Mouse (Mus musculus): ENCODE measurements around the gene Dock7. TPM values are rescaled to one million over a fixed set of nuclear protein-coding genes. Genes with fewer than 3 reads are reported as not detected.

The Dock7 gene
- total RNA-seq, 2 experiments from 2014 or later = 30.6 to 37.8 TPM

DNA sequence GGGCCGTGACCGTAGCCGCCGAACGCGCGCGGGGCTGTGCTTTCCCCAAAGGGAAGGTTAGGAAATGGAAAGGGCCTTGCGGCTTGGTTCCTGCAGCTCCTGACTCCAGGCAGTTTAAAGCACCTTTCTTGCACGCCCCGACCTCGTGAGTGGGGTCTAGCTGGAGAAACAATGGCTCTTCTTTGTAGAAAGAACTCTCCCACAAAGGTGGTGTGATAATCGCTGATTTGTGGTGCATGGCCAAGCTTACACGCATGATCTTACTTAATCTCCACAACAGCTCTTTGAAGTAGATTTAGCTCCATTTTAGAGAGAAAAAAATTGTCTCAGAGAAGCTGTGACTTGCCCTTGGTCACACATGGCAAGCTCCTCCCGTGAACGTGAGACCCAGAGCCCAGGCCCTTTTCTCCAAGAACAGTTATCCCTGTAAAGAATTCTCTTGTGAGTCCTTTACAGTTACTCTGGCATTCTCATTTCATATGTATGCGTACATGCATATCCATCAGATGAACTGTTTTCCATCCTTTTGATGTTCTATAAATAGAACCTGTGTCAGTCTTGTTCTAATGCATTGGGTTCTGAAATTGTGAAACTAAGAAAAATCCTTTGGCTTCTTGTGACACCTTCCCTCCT lies 524 bp upstream of the Dock7 start:
- no peak for DNase-seq

DNA sequence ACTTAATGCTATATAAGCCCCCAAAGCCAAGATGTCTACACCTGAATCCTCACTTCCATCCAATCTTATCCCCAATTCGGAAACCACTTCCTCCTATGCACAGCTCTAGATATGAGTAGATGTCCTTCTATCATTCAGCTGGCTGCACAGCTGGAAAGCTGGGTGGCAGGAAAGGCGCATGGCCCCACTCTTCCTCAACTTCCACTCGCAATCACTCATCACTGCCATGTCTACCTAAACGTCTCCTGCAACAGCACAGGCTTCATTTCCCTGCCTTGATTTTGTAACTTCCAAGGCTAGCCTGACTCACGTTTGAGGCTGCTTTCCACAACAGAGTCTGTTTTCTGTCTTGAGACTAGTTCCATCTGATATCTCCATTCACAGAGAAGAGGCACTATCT lies 1.7 kb downstream of the Dock7 start:
- DNase-seq = no peak

DNA sequence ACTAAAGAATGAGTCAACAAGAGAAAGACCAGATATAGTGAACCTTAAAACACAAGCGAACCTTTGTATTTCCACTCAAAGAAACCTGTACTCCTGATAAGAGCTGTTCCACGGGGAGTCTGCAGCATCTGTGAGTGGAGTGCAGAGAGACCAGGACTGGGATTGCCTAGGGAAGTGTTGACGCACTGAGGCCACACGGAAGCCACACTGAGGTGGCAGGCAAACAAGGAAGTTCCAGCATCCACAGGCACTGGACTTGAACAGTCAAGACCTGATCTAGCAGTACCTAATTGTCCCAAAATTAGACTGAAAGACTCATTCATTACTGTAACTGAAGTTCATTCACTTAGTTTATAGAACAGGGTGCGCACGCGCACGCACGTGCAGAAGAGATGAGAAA lies 4.9 kb downstream of the Dock7 start:
- DNase-seq = no peak

DNA sequence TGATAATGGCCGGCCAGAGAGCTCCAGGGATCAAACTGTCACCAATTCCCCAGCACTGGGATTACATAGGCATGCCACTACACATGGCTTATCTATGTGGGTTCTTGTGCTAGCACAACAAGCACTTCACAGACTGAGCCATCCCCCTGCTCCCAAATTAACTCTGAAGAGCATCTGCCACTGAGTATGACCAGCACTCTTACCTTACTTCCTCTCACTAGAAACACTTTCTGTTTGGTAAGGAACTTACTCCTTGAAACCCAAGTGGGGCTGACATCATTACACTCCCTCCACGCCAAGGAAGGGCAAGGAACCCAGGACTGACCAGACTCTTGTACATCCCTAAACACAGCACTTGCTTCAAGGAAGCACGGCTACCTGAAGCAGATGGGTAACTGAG lies 9.0 kb downstream of the Dock7 start:
- no peak for DNase-seq

DNA sequence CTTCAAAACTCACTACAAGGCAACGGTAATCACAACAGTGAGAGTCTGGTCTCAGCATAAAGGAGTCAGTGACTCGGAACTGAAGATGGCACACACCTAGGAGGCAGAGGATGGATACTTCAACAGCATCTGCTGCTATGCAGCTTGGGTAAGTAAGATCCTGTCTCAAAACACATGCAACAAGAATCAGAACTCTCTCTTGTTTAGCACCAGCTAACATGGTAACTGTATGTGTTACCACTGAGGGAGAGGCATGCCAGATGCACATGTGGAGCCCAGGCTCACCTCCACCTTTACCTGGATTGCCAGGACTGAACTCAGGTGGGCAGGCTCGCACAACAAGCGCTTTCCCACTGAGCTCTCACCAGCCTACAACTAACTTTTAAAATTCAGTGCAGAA lies 11.9 kb downstream of the Dock7 start:
- DNase-seq = no peak

DNA sequence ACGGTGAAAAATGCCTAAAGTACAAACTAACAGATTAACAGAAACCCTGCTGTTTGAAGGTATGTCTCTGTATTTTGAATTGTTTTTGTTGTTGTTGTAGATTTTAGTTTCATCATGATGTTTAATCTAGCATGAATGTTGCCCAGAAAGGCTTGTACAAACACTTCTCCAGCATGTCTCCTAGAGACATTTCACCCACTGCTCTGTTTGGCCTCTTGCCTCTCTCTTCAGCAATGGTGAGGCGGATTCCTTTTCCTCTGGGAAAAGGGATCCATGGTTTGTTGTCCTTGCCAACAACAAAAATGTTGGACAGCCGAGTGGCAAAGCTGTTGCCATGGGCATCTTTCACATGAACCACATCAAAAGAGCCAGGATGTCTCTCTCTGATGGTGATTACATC lies 17.9 kb downstream of the Dock7 start:
- DNase-seq = no peak

DNA sequence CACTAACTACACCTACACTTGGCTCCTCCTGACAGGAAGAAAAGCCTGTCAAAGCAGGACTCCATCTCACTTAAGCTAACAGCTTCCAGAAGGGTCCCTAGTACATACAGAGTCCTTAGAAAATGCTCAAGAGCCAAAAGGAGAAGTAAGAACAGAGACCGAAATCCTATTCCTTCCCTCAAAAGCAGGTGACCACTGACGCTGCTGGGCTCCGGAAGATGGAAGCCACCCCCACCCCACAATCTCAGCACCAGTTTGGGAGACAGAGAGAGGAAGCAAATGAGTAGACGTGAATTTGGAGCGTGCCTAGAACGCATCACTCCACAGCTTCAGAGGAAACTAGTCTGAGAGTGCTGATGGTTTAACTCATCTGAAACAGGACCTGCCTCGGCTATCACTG lies 20.0 kb downstream of the Dock7 start:
- DNase-seq = no peak

DNA sequence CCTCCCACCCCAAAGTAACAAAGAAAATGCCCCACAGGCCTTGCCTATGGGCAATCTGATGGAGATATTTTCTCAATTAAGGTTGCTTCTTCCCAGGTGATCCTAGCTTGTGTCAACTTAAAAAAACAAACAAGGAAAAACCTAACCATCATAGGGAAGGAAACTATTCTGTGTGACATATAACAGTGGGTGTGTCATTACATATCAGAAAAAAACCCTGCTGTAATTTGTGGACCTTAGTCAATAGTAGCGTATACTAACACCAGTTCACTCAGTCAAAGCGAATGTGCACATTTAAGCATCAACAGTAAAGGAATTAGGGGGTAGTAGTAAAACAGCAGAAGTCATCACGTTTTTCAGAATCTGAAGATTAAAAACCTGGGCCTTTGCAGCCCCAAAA lies 28.9 kb downstream of the Dock7 start:
- DNase-seq = no peak

DNA sequence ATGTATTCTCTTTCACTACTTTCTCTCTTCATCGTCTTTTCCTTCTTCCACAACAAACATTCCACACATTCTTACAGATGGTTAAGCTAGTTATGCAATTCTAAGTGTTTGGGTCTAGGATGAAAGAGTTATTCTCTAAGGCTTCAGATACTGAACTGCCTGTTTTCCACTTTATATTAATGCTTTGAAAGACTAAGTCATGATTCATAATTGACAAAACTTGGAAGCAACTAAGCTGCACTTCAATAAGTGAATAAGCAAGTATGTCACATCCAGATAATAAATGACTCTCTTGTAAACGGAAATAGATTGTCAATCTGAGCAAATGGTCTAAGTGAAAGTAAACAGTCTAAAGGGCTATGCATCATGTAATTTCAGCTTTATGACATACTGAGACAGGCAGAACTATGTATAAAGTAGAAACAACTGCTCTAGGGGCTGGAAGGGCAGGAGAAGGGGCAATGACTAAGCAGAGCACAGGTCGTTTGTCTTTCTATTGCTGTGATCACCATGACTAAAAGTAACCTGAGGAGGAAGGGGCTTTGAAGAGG lies 29.5 kb downstream of the Dock7 start:
- DNase-seq = no peak

DNA sequence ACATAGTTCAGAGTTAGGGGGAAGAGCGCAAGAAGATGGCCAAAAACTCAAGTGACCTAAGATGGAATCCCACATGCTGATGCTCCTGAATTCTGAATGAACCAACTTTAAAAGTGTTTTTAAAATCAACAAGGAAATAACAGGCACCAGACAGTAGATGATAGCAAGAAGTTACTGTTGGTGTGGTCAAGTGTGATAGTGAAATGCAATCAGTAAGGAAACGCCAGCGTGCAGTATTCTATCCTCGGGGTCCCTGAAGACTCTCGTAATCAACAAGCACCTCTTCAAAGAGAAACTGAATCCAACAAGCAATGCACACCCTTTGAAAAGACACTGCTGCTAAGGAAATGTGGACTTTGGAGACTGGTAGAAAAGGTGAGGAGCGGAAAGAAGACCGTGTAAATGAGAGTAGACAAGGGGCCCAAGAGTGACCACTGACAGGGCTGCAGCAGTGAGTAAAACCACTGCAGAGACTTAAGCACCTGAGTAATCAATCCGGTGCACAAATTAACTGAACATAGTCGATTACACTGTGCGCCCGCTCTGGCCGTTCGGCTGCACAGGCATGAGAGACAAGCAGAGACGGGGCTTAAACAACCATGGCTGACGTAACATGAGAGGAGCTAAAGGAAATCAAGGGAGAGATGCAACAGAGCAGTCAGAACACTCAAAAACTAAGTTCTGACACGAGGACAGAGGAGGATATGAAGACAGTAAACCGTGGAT lies 32.8 kb downstream of the Dock7 start:
- no peak for DNase-seq

DNA sequence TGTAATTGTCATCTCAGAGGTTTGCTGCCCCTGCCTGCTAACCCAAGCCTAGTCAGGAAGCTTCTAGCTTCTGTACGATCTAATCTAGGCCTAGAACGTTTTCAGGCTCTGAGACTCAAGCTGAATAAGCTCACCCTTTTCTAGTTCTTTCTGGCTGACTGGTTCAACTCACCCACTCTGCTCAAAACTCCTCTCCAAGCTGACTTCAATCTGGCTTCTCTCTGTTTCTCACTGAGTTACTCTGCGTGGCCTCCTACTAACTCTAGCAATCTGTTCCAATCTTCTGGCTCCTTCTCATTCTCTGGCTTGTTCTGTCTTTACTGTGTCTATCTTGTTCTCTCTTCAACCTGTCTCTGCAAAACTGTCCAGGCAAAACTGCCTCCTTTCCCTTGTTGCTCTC lies 36.9 kb downstream of the Dock7 start:
- no peak for DNase-seq

DNA sequence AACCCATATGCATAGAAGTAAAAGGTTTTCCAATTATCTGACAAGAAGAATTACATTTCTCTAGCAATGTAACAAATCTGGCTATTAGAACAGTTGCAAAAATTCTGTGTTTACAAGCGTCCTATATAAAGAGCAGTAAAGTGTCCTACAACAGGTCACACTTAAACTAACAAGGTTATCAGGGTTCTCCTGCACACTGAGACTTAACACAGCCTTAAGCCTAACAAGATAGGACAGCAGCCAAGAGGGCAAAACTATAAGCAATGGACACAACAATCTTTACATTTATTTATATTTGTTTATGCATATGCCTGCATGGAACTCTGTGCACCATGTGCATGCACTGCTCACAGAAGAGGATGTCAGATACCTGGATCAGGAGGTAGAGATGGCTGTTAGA lies 39.5 kb downstream of the Dock7 start:
- DNase-seq = no peak

DNA sequence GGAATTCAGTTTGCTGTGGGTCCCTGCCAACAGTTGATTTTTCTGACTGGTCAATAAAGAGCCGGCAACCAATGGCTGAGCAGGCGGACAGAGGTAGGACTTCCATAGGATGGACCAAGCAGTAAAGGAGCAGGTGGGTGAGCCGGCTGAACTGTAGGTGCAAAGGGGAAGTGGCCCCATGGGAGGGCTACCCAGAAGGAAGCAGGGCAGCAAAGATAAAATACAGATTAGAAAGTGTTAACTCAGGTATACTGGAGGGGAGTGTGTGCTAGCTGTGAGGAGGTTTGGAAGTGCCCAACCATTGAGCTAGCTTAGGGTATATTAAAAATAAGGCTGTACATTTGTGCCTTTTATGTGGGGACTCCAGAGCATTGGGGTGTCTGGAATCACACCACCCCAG lies 42.7 kb downstream of the Dock7 start:
- no peak for DNase-seq

DNA sequence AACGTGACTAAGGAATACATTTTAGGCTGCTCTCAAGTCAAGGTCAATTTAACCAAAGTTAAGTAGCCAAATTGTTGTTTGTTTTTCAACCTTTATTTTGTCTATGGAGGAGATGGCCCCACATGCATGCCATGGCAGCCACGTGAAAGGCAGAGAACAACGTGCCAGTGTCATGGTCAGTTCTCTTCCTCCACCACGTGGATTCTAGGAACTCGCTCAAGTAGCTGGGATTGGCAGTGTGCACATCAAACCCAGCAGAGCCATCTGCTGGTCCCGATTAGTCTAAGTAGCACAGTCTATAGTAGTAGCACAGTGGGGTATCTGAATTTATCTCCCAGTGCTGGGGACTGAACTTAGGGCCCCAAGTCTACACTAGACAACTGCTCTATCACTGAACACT lies 51.9 kb downstream of the Dock7 start:
- no peak for DNase-seq

DNA sequence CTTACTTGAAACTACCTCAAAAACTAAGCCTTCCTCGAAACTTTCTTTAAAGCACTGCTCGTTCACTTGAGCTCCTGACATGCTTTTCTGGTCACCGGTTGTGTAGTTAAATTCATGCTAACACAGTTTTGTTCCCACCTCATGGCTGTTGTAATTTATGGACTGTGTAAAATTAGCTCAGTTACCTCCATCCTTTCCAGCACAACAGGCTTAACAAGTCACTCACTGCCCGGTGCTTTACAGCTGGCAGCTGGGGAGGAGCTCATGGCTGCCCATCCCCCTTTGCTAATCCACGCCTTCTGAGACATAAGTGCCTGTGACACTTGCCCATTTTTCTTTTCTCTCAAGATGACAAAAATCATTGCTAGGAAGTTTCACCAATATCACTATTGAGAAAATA lies 56.2 kb downstream of the Dock7 start:
- DNase-seq = no peak

DNA sequence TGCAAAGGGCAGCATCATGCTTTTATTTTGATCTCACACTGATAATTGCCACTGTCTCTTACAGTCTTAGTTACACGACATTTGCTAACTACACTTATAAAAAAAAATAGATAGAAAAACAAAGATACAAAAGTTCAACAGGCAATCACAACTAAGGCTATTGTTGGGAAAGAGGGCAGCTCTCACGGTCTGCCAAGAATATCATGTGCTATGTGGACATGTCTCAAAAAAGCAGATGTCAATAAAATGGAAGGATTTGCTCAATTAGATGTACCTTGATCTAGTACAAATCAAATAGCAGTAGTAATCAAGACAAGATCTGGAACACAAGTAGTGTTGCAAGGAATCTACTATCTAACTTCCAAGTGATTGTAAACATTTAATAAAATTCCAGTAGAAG lies 72.1 kb downstream of the Dock7 start:
- no peak for DNase-seq

DNA sequence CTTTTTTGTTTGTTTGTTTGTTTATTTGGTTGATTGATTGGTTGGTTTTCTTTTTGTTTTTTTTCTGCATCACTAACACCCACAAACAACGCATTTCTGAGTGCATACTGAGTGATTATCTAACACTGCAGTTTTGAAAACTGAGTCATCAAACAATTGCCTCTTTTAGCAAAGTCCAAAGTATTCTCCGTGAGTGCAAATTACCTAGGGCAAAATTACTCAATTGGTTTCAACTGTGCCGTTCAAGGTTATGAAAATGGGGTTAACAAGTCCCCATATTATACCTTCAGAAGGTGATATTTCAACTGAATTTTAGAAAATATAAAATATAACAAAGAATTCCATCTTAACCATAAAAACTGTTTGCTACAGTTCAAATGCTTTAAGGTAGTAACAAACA lies 74.2 kb downstream of the Dock7 start:
- no peak for DNase-seq

DNA sequence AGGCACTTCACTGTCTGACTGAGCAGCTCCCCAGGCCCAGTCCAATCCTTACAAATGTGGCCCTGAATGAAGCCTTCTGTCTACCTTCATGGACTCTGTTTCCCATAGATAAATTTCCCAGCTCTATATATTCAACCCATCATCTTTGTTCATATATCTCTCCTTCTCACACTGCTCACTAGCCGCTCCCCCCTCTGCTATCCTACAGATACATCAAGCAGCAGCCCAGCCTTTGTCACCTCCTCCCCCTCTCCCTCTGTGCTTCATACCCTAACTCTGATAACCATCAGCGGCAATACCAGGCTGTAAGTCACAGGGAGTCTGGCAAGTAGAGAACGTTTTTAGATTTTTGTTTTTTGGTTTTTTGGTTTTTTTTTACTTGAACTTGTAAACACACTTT lies 75.9 kb downstream of the Dock7 start:
- DNase-seq = no peak

DNA sequence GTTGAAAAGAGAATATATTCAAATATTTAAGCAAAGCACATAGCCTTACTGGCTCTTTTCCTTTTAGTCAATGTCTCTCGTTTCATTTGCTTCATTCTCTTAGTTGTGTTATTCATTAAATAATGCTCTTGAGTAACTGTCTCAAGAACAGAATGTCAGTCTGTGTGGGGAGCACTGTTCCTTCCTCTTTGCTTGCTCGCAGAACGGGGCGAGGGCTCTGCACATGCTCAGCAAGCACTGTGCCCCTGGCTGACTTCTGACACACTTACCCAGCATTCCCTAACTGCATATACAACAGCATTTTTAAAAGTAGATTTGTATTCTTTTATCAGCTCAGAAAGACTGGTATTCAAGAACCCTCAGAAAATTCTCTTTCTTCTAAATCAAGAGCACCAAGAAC lies 87.8 kb downstream of the Dock7 start:
- no peak for DNase-seq

DNA sequence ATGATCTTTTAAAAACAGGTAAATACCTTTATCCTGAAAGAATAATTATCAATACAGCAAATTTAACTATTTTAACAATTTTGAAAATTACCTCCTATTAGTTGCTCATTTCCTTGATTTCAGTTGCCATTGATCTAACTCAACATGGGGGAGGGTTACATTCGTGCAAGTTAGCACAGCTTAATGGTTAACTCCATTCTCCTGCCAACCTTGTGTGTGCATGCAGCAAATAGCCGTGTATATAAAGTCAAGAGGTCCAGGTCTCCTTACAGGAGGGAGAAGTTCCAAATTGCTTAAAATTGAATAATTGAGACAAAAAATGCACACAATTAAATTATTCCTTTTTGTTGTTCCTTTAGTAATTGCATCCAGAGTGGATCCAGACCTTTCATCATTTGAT lies 90.0 kb downstream of the Dock7 start, which contains the start of gene Angptl3:
Gene Angptl3, plus strand, starts transcription at position 269 of the 400 bp plus-strand sequence.
- no peak for DNase-seq

DNA sequence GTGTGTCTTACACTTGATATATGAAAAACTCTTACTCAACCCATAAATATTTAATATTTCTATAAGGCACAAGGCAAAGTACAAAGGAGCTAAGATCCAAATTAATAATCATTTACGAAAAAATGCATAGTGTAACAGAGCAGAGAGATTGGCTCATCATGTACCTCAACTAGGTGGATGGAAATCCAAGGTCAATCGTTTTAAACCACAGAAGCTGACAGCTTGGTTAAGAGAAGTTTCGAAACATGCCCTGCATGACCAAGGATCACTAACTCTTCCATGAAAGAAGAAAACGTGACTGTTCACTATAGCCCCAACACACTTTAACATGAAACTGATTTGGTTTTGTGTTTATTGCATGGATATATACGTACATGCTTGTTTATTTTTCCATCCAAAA lies 92.3 kb downstream of the Dock7 start:
- DNase-seq = no peak

DNA sequence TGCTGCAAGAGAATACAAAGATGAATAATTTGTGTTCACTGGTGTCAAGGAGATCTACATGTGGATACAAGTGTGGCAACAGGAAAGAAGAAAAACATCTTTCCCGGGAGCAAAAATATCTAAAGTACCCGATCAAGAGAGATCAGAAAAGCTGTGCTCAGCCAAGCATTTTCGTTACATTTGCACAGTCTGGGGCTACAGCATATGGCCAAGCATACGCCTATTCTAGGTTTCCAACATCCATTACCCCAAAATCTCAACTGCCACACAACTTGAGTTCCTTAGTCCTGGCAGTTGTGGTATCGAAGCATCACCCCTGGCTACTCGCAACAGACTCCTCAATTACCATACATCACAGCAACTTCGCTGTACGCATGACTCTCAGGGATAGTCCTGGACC lies 98.5 kb downstream of the Dock7 start:
- no peak for DNase-seq

DNA sequence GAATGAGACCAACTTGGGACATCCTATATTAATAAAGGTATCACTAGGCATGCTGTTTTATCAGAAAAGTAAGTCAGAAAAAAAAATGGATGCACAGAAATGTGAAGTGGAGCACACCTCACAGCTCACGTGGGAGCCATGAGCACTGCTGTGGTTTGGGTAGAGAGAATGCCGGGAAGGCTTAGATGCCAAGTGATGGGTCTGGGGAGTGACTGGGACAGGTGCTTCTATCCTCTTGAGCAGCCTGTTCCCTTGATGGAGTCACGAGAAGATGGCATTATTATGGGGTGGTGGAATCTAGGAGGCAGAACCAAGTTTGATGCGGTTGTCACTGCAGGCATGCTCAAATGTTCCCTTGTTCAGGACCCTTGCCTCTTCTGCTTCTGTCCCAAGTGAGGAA lies 109.7 kb downstream of the Dock7 start:
- DNase-seq = no peak

DNA sequence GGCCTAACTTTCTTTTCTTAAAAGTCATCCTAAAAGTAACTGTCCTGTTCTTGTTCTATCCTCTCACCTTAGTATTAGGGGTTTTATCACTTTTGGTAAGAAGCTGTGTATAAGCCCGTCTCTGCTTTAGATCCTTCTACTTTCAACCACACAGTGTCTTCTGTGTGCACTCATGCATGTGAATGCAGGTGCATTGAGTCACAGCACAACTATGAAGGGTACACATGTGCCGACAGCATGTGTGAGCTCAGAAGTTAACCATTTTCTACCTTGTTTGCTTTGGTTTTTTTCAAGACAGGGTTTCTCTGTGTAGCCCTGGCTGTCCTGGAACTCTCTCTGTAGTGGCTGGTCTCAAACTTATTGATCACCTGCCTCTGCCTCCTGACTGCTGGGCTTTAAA lies 114.4 kb downstream of the Dock7 start:
- no peak for DNase-seq

Measured in heart, postnatal 4 days (tissue).